Mouse (Mus musculus) embryonic facial prominence, embryonic 15.5 days (tissue): ENCODE measurements around the gene Golga5. TPM values are rescaled to one million over a fixed set of nuclear protein-coding genes. Genes with fewer than 3 reads are reported as not detected.
"Not testable (repeated sequence)": the region's sequence is repeated elsewhere in the genome, so short reads cannot be mapped to it uniquely, and the experiment has no call there.

ENCODE experiments used
- ATAC-seq: fragments of 200-750 bp; cut with Nextera tagmentation; 2 replicates; pipeline ENCODE4 v1.8.0; 2017; ENCODE audit warnings: low read depth, moderate TSS enrichment; ENCODE audit not compliant: insufficient number of reproducible peaks, low FRiP score, low TSS enrichment
- H3K27ac ChIP-seq: fragments of 300-500 bp; sonication (generic); replicated peaks from 2 replicates; pipeline ENCODE4 v1.5.1; 2015; ENCODE audit warnings: mild to moderate bottlenecking, inconsistent platforms
- H3K27me3 ChIP-seq: fragments of 300-500 bp; sonication (generic); 2 replicates; pipeline ENCODE4 v1.6.1; 2015; ENCODE audit warnings: inconsistent platforms
- H3K36me3 ChIP-seq: fragments of 300-500 bp; sonication (generic); 2 replicates; pipeline ENCODE4 v1.6.1; 2015; ENCODE audit warnings: mild to moderate bottlenecking, inconsistent platforms
- H3K4me1 ChIP-seq: fragments of 300-500 bp; sonication (generic); 2 replicates; pipeline ENCODE4 v1.6.1; 2015; ENCODE audit warnings: inconsistent platforms
- H3K4me2 ChIP-seq: fragments of 300-500 bp; sonication (generic); replicated peaks from 2 replicates; pipeline ENCODE4 v1.6.1; 2015; ENCODE audit warnings: mild to moderate bottlenecking, inconsistent platforms
- H3K4me3 ChIP-seq: fragments of 300-500 bp; sonication (generic); replicated peaks from 2 replicates; pipeline ENCODE4 v1.5.1; 2015; ENCODE audit warnings: mild to moderate bottlenecking, inconsistent platforms
- H3K9ac ChIP-seq: fragments of 300-500 bp; sonication (generic); 2 replicates; pipeline ENCODE4 v1.6.1; 2015; ENCODE audit warnings: inconsistent platforms
- H3K9me3 ChIP-seq: fragments of 300-500 bp; sonication (generic); replicated peaks from 2 replicates; pipeline ENCODE4 v1.6.1; 2016; ENCODE audit warnings: inconsistent platforms
- WGBS: fragments of 180-500 bp; shearing (Covaris S2); methylation state at CpG from one replicate; pipeline ENCODE4 v1.1.7; 2015; 5-methylcytosine and 5-hydroxymethylcytosine counted together
- polyA plus RNA-seq: library from polyadenylated mRNA; unstranded; fragments of >200 nt; fragmentation: Nextera tagmentation; extraction: Ambion mirVana; gene quantifications from 2 replicates; pipeline ENCODE4 v1.2.1, GENCODE M21; 2015

Gene Golga5
- polyA plus RNA-seq, 1 experiment from 2014 or later = 40.9 TPM

DNA sequence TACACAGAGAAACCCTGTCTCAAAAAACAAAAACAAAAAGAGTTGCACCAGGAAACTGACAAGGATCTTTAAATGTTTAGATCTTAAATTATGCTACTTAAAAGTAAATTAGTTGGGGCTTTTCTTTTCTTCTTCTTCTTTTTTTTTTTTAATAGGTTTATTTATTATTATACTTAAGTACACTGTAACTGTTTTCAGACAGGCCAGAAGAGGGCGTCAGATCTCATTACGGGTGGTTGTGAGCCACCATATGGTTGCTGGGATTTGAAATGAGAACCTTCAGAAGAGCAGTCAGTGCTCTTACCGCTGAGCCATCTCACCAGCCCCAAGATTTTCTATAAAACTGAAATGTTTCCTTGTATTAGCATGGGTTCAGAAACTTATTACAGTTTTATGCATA, 16.0 kb downstream of the Golga5 start:
- Histone ChIP-seq H3K4me2 (no peak overlapping the region), H3K4me3 (no peak overlapping the region), H3K36me3 (peaks cover 75% of the 10 kb centered on the region), H3K9me3 (no peaks in the 10 kb centered on the region), H3K27ac (no peak overlapping the region), H3K27me3 (no peaks in the 10 kb centered on the region), H3K9ac (no peak overlapping the region), H3K4me1 (no peaks in the 10 kb centered on the region)
- 65% methylated on average over 3 of the region's 3 CpGs for WGBS
- no peak for ATAC-seq

DNA sequence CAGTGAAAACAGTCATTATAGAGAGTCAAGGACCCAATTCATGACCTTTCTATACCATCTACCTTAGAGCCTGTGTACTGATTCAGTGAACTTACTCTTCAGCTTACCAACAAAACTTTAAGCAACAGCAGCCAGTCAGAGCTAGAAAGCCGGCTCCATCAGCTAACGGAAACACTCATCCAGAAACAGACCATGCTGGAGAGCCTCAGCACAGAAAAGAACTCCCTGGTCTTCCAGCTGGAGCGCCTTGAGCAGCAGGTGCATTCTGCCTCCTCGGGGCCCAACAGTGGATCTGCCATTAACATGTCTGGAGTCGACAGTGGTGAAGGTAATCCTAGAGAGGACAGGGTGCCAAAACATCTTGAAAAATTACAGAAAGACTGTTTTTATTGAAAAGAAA, 23.0 kb downstream of the Golga5 start:
- H3K27me3 ChIP-seq = no peaks in the 10 kb centered on the region
- H3K9me3 ChIP-seq = no peaks in the 10 kb centered on the region
- no peak overlapping the region for H3K4me3 ChIP-seq
- no peak overlapping the region for H3K9ac ChIP-seq
- no peak overlapping the region for H3K4me2 ChIP-seq
- 0 out of 2 replicates have a peak, but pooled peaks cover 3% of the 10 kb centered on the region for H3K4me1 ChIP-seq
- ATAC-seq = no peak
- WGBS = 87% methylated on average over 5 of the region's 5 CpGs
- no peak overlapping the region for H3K27ac ChIP-seq
- H3K36me3 ChIP-seq = peaks cover 66% of the 10 kb centered on the region

DNA sequence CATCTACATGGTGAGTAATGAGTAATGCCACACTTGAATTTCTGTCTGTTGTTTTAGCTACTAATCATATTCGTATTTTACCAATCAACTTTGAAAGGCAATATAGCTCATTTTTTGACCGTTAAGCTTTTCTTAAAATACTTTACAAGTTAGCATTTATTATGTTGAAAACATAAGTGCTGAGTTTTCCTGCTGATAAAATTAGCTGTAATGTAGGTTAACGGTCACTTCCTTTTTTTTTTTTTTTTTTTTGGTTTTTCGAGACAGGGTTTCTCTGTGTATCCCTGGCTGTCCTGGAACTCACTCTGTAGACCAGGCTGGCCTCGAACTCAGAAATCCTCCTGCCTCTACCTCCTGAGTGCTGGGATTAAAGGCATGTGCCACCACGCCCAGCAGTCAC, 26.8 kb downstream of the Golga5 start:
- not testable (repeated sequence) for H3K9ac ChIP-seq, ATAC-seq, H3K4me2 ChIP-seq, H3K27me3 ChIP-seq, H3K9me3 ChIP-seq, H3K4me3 ChIP-seq, H3K27ac ChIP-seq
- H3K4me1 ChIP-seq = peaks cover 24% of the 10 kb centered on the region
- 82% methylated on average over 6 of the region's 6 CpGs for WGBS
- H3K36me3 ChIP-seq = peaks cover 44% of the 10 kb centered on the region

- no peak for ATAC-seq
- no peaks in the 10 kb centered on the region for H3K27me3 ChIP-seq
- 55% methylated on average over 2 of the region's 2 CpGs for WGBS
- no peak overlapping the region for H3K4me3 ChIP-seq
- H3K9me3 ChIP-seq = no peaks in the 10 kb centered on the region
- peaks cover 28% of the 10 kb centered on the region for H3K36me3 ChIP-seq
- no peak overlapping the region for H3K9ac ChIP-seq
- peak overlapping the region; percentile 65 for H3K27ac ChIP-seq
- H3K4me2 ChIP-seq = no peak overlapping the region
- H3K4me1 ChIP-seq = peaks cover 24% of the 10 kb centered on the region
These were observed 29.0 kb downstream of the Golga5 start for GRCm38 (mm10) chr12:102497905-102498304.

DNA sequence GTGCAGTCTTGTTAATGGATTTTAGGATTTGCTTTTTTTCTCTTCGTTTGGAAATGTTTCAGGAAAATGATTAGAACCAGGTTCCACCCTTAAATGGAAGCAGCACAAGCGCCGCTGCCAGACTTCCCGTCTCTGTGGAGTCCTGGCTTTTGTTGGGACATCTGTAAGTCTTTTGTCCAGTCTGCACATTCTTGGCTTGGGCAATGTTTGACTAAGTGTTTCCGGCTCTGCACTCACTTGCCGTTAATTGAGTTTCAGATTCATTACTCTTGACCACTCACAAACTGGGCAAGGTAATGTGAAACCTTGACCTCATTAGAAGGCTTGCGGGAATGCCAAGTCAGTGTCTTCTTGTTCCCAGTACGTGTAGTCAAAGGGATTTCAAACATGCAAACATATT, 29.8 kb downstream of the Golga5 start:
- 24% methylated on average over 8 of the region's 8 CpGs for WGBS
- H3K4me3 ChIP-seq = no peak overlapping the region
- H3K9ac ChIP-seq = no peak overlapping the region
- peaks cover 24% of the 10 kb centered on the region for H3K4me1 ChIP-seq
- ATAC-seq = peak; percentile 78
- peaks cover 24% of the 10 kb centered on the region for H3K36me3 ChIP-seq
- H3K9me3 ChIP-seq = no peaks in the 10 kb centered on the region
- H3K27ac ChIP-seq = peak overlapping the region; percentile 65
- H3K27me3 ChIP-seq = no peaks in the 10 kb centered on the region
- H3K4me2 ChIP-seq = peak overlapping the region; percentile 22; the same call in 1 of the 2 replicates

DNA sequence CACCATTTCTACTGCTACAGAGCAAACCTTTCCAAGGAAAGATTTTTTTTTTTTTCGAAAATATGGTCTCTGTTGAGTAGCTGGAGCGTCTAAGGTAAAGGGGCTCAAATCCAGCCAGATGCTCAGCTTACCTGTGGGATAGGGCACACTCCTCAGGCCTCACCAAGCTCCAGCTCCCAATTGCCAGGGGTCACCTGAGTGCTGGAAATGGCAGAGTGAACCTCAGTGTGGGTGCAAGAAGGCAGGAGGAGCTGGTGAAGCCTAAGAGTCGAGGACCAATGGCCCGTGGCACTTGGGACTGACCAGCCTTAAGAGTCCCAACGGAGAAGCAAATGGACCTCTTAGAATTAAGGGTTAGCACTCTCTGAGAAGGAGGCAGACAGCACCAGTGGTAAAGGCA, 30.3 kb downstream of the Golga5 start:
- 73% methylated on average over 5 of the region's 5 CpGs for WGBS
- H3K36me3 ChIP-seq = peaks cover 19% of the 10 kb centered on the region
- no peaks in the 10 kb centered on the region for H3K9me3 ChIP-seq
- 0 out of 2 replicates have a peak overlapping the region, but pooled peaks have one; percentile 3 for H3K4me2 ChIP-seq
- peaks cover 24% of the 10 kb centered on the region for H3K4me1 ChIP-seq
- no peaks in the 10 kb centered on the region for H3K27me3 ChIP-seq
- H3K27ac ChIP-seq = peak overlapping the region; percentile 65; the same call in 1 of the 2 replicates
- no peak overlapping the region for H3K9ac ChIP-seq
- H3K4me3 ChIP-seq = no peak overlapping the region
- ATAC-seq = peak; percentile 20; the same call in 1 of the 2 replicates

GRCm38 (mm10) chr12:102499723-102500122, 30.8 kb downstream of the Golga5 start:
- no peak for ATAC-seq
- no peak overlapping the region for H3K27ac ChIP-seq

DNA sequence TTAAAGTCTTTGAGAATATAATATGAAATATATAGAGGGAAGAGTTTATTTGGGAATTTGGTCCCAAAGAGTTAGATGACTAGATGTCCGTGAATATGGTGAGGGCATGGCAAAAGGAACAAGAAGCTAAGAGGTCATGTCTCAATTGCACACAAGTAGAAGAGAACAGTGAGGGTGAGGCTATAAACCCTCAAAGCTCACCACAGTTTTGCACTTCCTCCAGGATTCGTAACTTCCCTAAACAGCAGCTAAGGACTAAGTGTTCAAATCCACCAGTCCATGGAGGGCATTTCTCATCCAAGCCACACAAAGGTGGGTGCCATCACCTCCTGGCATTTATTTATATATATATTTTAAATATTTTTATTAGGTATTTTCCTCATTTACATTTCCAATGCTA, 32.1 kb downstream of the Golga5 start:
- H3K27me3 ChIP-seq = no peaks in the 10 kb centered on the region
- H3K4me3 ChIP-seq = no peak overlapping the region
- H3K4me1 ChIP-seq = peaks cover 24% of the 10 kb centered on the region
- no peak overlapping the region for H3K9ac ChIP-seq
- no peak overlapping the region for H3K4me2 ChIP-seq
- ATAC-seq = no peak
- WGBS = 91% methylated on average over 2 of the region's 2 CpGs
- no peak overlapping the region for H3K27ac ChIP-seq
- peaks cover 13% of the 10 kb centered on the region for H3K36me3 ChIP-seq
- no peaks in the 10 kb centered on the region for H3K9me3 ChIP-seq

More at GRCm38 (mm10) chr12:102499723-102500122, 30.8 kb downstream of the Golga5 start:
- no peak overlapping the region for H3K4me3 ChIP-seq
- peaks cover 19% of the 10 kb centered on the region for H3K36me3 ChIP-seq
- WGBS = 71% methylated on average over 4 of the region's 4 CpGs
- peaks cover 24% of the 10 kb centered on the region for H3K4me1 ChIP-seq
- no peak overlapping the region for H3K4me2 ChIP-seq
- no peaks in the 10 kb centered on the region for H3K27me3 ChIP-seq
- no peaks in the 10 kb centered on the region for H3K9me3 ChIP-seq
- no peak overlapping the region for H3K9ac ChIP-seq

- Histone ChIP-seq H3K4me2 (no peak overlapping the region), H3K4me1 (peaks cover 20% of the 10 kb centered on the region), H3K27me3 (no peaks in the 10 kb centered on the region), H3K27ac (no peak overlapping the region), H3K9me3 (no peaks in the 10 kb centered on the region), H3K4me3 (no peak overlapping the region), H3K36me3 (peaks cover 5% of the 10 kb centered on the region), H3K9ac (no peak overlapping the region)
- ATAC-seq = no peak
- WGBS = 80% methylated on average over 8 of the region's 8 CpGs
These were observed 33.1 kb downstream of the Golga5 start for GRCm38 (mm10) chr12:102501848-102502595.

DNA sequence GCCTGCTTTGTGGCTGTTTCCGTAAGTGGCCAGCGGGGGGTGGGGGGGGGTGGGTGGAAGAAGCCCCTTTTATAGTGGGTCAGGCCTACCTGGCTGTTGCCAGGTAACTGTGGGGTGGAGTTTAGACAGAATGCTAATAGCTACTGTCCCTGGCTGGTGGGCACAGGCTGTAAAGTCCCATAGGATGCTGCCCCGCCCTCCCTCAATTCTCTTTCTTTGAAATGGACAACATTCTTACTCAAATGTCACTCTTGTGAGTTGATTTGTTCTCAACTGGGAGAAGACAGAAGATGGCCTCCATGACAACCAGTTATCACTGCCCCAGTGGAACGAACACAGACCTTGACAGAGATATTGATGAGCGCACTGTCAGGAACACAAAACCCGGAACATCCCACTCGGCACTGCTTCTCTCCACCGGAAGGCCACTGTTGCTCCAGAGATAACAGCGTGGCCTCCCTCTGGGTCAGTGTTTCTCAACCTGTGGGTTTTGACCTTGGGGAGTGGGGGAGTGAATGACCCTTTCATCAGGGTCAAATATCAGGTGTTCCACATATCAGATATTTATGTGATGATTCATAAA, 36.3 kb downstream of the Golga5 start:
- H3K27ac ChIP-seq = no peak overlapping the region
- H3K36me3 ChIP-seq = no peaks in the 10 kb centered on the region

GRCm38 (mm10) chr12:102505949-102506348, 37.0 kb downstream of the Golga5 start:
- H3K27me3 ChIP-seq = no peaks in the 10 kb centered on the region
- no peak overlapping the region for H3K4me3 ChIP-seq
- peaks cover 4% of the 10 kb centered on the region; the same call in 1 of the 2 replicates for H3K4me1 ChIP-seq
- 92% methylated on average over 7 of the region's 7 CpGs for WGBS
- ATAC-seq = no peak
- no peak overlapping the region for H3K4me2 ChIP-seq
- no peaks in the 10 kb centered on the region for H3K36me3 ChIP-seq
- no peak overlapping the region for H3K9ac ChIP-seq
- no peak overlapping the region for H3K27ac ChIP-seq
- H3K9me3 ChIP-seq = no peaks in the 10 kb centered on the region

More for the DNA sequence above, 36.3 kb downstream of the Golga5 start:
- Histone ChIP-seq H3K27me3 (no peaks in the 10 kb centered on the region), H3K9me3 (no peaks in the 10 kb centered on the region), H3K4me1 (no peaks in the 10 kb centered on the region), H3K4me2 (no peak overlapping the region), H3K4me3 (no peak overlapping the region), H3K9ac (no peak overlapping the region)
- 78% methylated on average over 9 of the region's 9 CpGs for WGBS
- no peak for ATAC-seq
